Mouse (Mus musculus) heart, postnatal 0 days (tissue): ENCODE measurements around the gene Tex26.

Experiments used
- CTCF ChIP-seq: IDR thresholded peaks from 2 replicates; pipeline ENCODE4 v1.5.1; 2016; ENCODE audit warnings: antibody characterized with exemption, control low read depth, low read depth
- EP300 ChIP-seq: IDR thresholded peaks from 2 replicates; pipeline ENCODE4 v1.6.1; 2016; ENCODE audit warnings: antibody characterized with exemption, low read depth

GRCm38 (mm10) chr5:149409502-149409901 is 30.0 kb upstream of the Tex26 start:
- TF ChIP-seq EP300: no peak
- no peak for TF ChIP-seq CTCF
